Mouse (Mus musculus) adipocyte (in vitro differentiated cells): ENCODE data around the gene Dirc2.

Experiments
- DNase-seq: peaks from one replicate; pipeline ENCODE4 v3.0.0-alpha.2; 2016; ENCODE audit warnings: low spot score

Gene Dirc2

GRCm38 (mm10) chr16:35772598-35772997 lies 3.4 kb upstream of the Dirc2 start:
- DNase-seq, result no peak

GRCm38 (mm10) chr16:35771606-35772005 lies 2.5 kb upstream of the Dirc2 start:
- no peak for DNase-seq

- no peak for DNase-seq
Observed at GRCm38 (mm10) chr16:35771141-35771540, 2.0 kb upstream of the Dirc2 start.

- peak; percentile 89 for DNase-seq
Observed at GRCm38 (mm10) chr16:35769878-35770657, 912 bp upstream of the Dirc2 start, which contains the start of gene Hspbap1. Gene Hspbap1, plus strand, starts transcription at chr16:35770375.

GRCm38 (mm10) chr16:35768469-35768784 lies 729 bp downstream of the Dirc2 start:
- no peak for DNase-seq

GRCm38 (mm10) chr16:35766366-35766765 lies 2.8 kb downstream of the Dirc2 start:
- DNase-seq, result no peak

- no peak for DNase-seq
Observed at GRCm38 (mm10) chr16:35765449-35765848, 3.7 kb downstream of the Dirc2 start.

GRCm38 (mm10) chr16:35764941-35765340 lies 4.2 kb downstream of the Dirc2 start:
- DNase-seq, result no peak

- DNase-seq, result no peak
Observed at GRCm38 (mm10) chr16:35763590-35764296, 5.4 kb downstream of the Dirc2 start.

- no peak for DNase-seq
Observed at GRCm38 (mm10) chr16:35759401-35759800, 9.8 kb downstream of the Dirc2 start.

GRCm38 (mm10) chr16:35756697-35757096 lies 12.5 kb downstream of the Dirc2 start:
- DNase-seq, result no peak

GRCm38 (mm10) chr16:35755502-35756334 lies 13.4 kb downstream of the Dirc2 start:
- DNase-seq, result peak; percentile 39

GRCm38 (mm10) chr16:35753926-35754325 lies 15.2 kb downstream of the Dirc2 start:
- DNase-seq, result no peak

- no peak for DNase-seq
Observed at GRCm38 (mm10) chr16:35751841-35752240, 17.3 kb downstream of the Dirc2 start.

- no peak for DNase-seq
Observed at GRCm38 (mm10) chr16:35749385-35749784, 19.8 kb downstream of the Dirc2 start.

- DNase-seq, result no peak
Observed at GRCm38 (mm10) chr16:35748237-35748603, 20.9 kb downstream of the Dirc2 start.

- DNase-seq, result peak; percentile 64
Observed at GRCm38 (mm10) chr16:35747417-35748236, 21.5 kb downstream of the Dirc2 start.

- DNase-seq, result no peak
Observed at GRCm38 (mm10) chr16:35742251-35742937, 26.8 kb downstream of the Dirc2 start.

- no peak for DNase-seq
Observed at GRCm38 (mm10) chr16:35741621-35742020, 27.5 kb downstream of the Dirc2 start.

- DNase-seq, result no peak
Observed at GRCm38 (mm10) chr16:35740943-35741342, 28.2 kb downstream of the Dirc2 start.

- DNase-seq, result no peak
Observed at GRCm38 (mm10) chr16:35740357-35740756, 28.8 kb downstream of the Dirc2 start.
